Mouse (Mus musculus) kidney, adult 2 months (tissue): ENCODE measurements around the gene Hoxa7. TPM values are rescaled to one million over a fixed set of nuclear protein-coding genes. Genes with fewer than 3 reads are reported as not detected.

Source experiments
- DNase-seq: peaks from one replicate; pipeline ENCODE4 v3.0.0; 2021
- H3K27ac ChIP-seq: fragments of 200-500 bp; 2 replicates; pipeline ENCODE4 v1.5.1; 2012; ENCODE audit warnings: low read depth, low read length, control low read depth, inconsistent platforms; ENCODE audit not compliant: insufficient read depth
- H3K27me3 ChIP-seq: fragments of 200-500 bp; replicated peaks from 2 replicates; pipeline ENCODE4 v1.6.1; 2012; ENCODE audit warnings: mild to moderate bottlenecking, moderate library complexity, low read length, inconsistent platforms; ENCODE audit not compliant: control insufficient read depth, insufficient read depth
- H3K36me3 ChIP-seq: fragments of 200-500 bp; 2 replicates; pipeline ENCODE4 v1.6.1; 2012; ENCODE audit warnings: mild to moderate bottlenecking, moderate library complexity, low read length, inconsistent platforms; ENCODE audit not compliant: control insufficient read depth, insufficient read depth
- H3K4me1 ChIP-seq: fragments of 200-500 bp; 2 replicates; pipeline ENCODE4 v1.6.1; 2011; ENCODE audit warnings: low read length; ENCODE audit not compliant: control insufficient read depth, insufficient read depth
- H3K4me3 ChIP-seq: fragments of 200-500 bp; 2 replicates; pipeline ENCODE4 v1.5.1; 2011; ENCODE audit warnings: mild to moderate bottlenecking, low read depth, low read length, control low read depth; ENCODE audit not compliant: insufficient read depth
- CTCF ChIP-seq: fragments of 200-500 bp; conservative IDR thresholded peaks from 2 replicates; pipeline ENCODE4 v1.5.1; 2011; ENCODE audit warnings: low read depth, mild to moderate bottlenecking, control low read depth, low read length, moderate library complexity, mixed read lengths; ENCODE audit not compliant: insufficient read depth, insufficient read length
- POLR2A ChIP-seq: fragments of 200-500 bp; IDR thresholded peaks from one replicate; pipeline ENCODE4 v1.6.1; 2011; ENCODE audit warnings: low read depth, low read length, control low read depth
- WGBS: fragments of 180-500 bp; shearing (Covaris S2); methylation state at CpG from one replicate; pipeline ENCODE4 v1.1.7; 2018; 5-methylcytosine and 5-hydroxymethylcytosine counted together
- polyA plus RNA-seq: library from polyadenylated mRNA; depleted of rRNA; stranded (reverse); fragments of >200 nt; gene quantifications from 2 replicates; pipeline ENCODE4 v1.2.3, GENCODE M21; 2012

Hoxa7 gene
- polyA plus RNA-seq, 1 experiment, result 44.1 TPM

GRCm38 (mm10) chr6:52265913-52266665 lies 44.4 kb upstream of the Hoxa7 start:
- H3K4me1 ChIP-seq, result no peaks in the 10 kb centered on the region
- no peaks in the 10 kb centered on the region for H3K36me3 ChIP-seq
- peak; percentile 8 for DNase-seq
- H3K4me3 ChIP-seq, result no peak overlapping the region
- TF ChIP-seq POLR2A (no peak), CTCF (no peak)
- H3K27me3 ChIP-seq, result peaks cover 26% of the 10 kb centered on the region
- WGBS, result 8% methylated on average over 19 of the region's 19 CpGs
- H3K27ac ChIP-seq, result no peak overlapping the region

- Histone ChIP-seq H3K27ac (no peak overlapping the region), H3K27me3 (peaks cover 32% of the 10 kb centered on the region), H3K36me3 (no peaks in the 10 kb centered on the region), H3K4me1 (no peaks in the 10 kb centered on the region), H3K4me3 (no peak overlapping the region)
- 4% methylated on average over 18 of the region's 18 CpGs for WGBS
- TF ChIP-seq CTCF, result no peak
- TF ChIP-seq POLR2A, result no peak
- DNase-seq, result no peak
Measured at GRCm38 (mm10) chr6:52265306-52265912, 43.8 kb upstream of the Hoxa7 start.

GRCm38 (mm10) chr6:52264106-52264790 lies 42.6 kb upstream of the Hoxa7 start:
- no peak overlapping the region for H3K27ac ChIP-seq
- no peaks in the 10 kb centered on the region for H3K4me1 ChIP-seq
- 14% methylated on average over 5 of the region's 5 CpGs for WGBS
- TF ChIP-seq POLR2A, result no peak
- no peak for TF ChIP-seq CTCF
- H3K4me3 ChIP-seq, result no peak overlapping the region
- no peak for DNase-seq
- H3K36me3 ChIP-seq, result no peaks in the 10 kb centered on the region
- peaks cover 40% of the 10 kb centered on the region for H3K27me3 ChIP-seq

- no peaks in the 10 kb centered on the region for H3K4me1 ChIP-seq
- WGBS, result 13% methylated on average over 6 of the region's 6 CpGs
- H3K36me3 ChIP-seq, result no peaks in the 10 kb centered on the region
- DNase-seq, result no peak
- H3K27me3 ChIP-seq, result peaks cover 36% of the 10 kb centered on the region
- TF ChIP-seq POLR2A (no peak), CTCF (no peak)
- no peak overlapping the region for H3K27ac ChIP-seq
- H3K4me3 ChIP-seq, result no peak overlapping the region
Measured at GRCm38 (mm10) chr6:52263321-52263585, 41.6 kb upstream of the Hoxa7 start.

- Histone ChIP-seq H3K4me3 (no peak overlapping the region), H3K27me3 (peaks cover 34% of the 10 kb centered on the region), H3K36me3 (no peaks in the 10 kb centered on the region), H3K4me1 (no peaks in the 10 kb centered on the region), H3K27ac (no peak overlapping the region)
- WGBS, result 11% methylated on average over 24 of the region's 24 CpGs
- no peak for TF ChIP-seq POLR2A
- TF ChIP-seq CTCF, result no peak
- peak; percentile 16 for DNase-seq
Measured at GRCm38 (mm10) chr6:52262463-52263320, 41.0 kb upstream of the Hoxa7 start.

GRCm38 (mm10) chr6:52261751-52262462 lies 40.3 kb upstream of the Hoxa7 start:
- H3K27me3 ChIP-seq, result peaks cover 33% of the 10 kb centered on the region
- DNase-seq, result peak; percentile 22
- no peaks in the 10 kb centered on the region for H3K36me3 ChIP-seq
- H3K4me1 ChIP-seq, result no peaks in the 10 kb centered on the region
- TF ChIP-seq POLR2A, result no peak
- no peak for TF ChIP-seq CTCF
- H3K27ac ChIP-seq, result no peak overlapping the region
- no peak overlapping the region for H3K4me3 ChIP-seq
- WGBS, result 9% methylated on average over 9 of the region's 9 CpGs
